Mouse (Mus musculus): ENCODE data around the gene Adam23. TPM values are rescaled to one million over a fixed set of nuclear protein-coding genes. Genes with fewer than 3 reads are reported as not detected.
"Not testable (repeated sequence)": the region's sequence is repeated elsewhere in the genome, so short reads cannot be mapped to it uniquely, and the experiment has no call there.

The Adam23 gene
- total RNA-seq, 1 experiment from 2014 or later = not detected

DNA sequence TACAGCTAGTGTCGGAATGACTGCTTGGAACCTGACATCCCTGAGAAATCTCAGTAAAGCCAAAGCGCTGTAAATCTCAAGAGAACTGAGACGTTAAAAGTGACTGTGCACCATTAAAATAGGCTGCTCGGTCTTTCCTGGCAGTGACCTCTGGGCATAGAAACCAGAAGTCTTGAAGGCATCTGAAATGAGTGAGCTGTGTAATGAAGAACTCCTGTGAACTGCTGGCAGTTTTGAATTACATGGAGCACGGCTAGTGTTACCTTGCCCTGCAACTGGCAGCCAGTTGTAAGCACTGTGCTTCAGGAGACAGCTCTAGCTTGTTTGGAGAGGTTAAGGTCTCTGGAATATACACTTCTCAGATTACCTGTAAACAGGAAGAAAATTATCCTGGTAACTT is 107.3 kb downstream of the Adam23 start:
- no peak for ATAC-seq (replicated peaks in 1 of 2; ENCODE audit: insufficient read depth in 1 of 2, low FRiP score in 2 of 2, low TSS enrichment in 1 of 2, low read depth in 1 of 2, poor library complexity in 2 of 2, severe bottlenecking in 2 of 2)

GRCm38 (mm10) chr1:63561772-63562520 is 116.3 kb downstream of the Adam23 start:
- ATAC-seq (replicated peaks in 1 of 2; ENCODE audit: insufficient read depth in 1 of 2, low FRiP score in 2 of 2, low TSS enrichment in 1 of 2, low read depth in 1 of 2, poor library complexity in 2 of 2, severe bottlenecking in 2 of 2) = no peak

DNA sequence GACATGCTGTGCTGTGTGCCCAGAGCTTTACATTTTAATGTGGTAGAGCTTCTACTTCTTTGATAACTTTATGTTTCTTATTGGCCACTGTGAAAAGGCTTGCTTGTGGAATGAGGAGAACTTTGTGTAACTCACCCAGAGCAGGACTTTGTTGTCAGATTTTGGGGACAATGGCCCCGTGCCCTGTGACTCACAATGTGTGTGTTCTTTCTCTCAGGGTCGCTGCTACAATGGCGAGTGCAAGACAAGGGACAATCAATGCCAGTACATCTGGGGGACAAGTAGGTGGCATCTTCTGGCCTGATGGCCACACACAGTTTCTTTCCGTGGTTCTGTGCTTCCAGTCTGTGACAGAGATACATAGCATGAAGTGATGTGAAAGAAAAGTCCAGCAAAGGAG is 118.2 kb downstream of the Adam23 start:
- ATAC-seq (replicated peaks in 1 of 2; ENCODE audit: insufficient read depth in 1 of 2, low FRiP score in 2 of 2, low TSS enrichment in 1 of 2, low read depth in 1 of 2, poor library complexity in 2 of 2, severe bottlenecking in 2 of 2) = no peak

GRCm38 (mm10) chr1:63566501-63566900 is 120.8 kb downstream of the Adam23 start:
- ATAC-seq (replicated peaks in 1 of 2; ENCODE audit: insufficient read depth in 1 of 2, low FRiP score in 2 of 2, low TSS enrichment in 1 of 2, low read depth in 1 of 2, poor library complexity in 2 of 2, severe bottlenecking in 2 of 2) = no peak

DNA sequence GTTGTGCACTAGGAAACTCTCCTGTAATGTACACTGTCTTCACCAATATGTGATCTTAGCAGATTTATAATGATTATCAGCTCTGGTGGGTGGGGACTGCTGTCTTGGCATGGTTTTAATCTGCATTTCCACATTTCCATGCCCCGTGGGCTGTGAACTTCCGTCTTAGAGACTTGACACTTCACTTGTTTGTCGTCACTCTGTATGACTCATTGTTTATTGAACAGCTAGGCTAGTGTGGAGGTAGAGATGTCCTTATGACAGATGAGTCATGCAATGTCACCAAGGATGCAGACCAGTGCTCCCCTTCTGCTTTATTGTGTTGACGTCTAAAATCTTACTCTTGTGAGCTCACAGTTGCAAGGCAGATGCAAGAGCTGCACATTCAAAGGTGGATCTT is 121.3 kb downstream of the Adam23 start:
- no peak for ATAC-seq (replicated peaks in 1 of 2; ENCODE audit: insufficient read depth in 1 of 2, low FRiP score in 2 of 2, low TSS enrichment in 1 of 2, low read depth in 1 of 2, poor library complexity in 2 of 2, severe bottlenecking in 2 of 2)

DNA sequence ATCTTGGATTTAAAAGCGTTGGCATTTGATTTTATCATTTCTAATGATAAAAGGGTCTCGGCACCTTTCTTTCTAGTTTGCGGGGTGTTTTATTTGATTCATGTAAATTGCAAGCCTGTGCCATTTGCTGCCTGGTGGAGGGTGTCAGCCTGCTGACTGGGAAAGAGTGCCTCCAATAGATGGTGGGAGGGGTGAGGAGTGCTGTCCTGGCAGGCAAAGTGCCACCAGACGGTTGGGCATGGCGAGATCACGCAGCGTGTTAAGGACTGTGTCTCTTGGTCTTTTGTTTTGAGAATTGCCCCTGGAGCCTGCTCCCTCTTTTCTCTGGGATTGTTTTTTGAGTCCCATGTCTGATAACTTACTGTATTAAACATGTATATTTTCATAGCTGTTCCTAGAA is 126.5 kb downstream of the Adam23 start:
- no peak for ATAC-seq (replicated peaks in 1 of 2; ENCODE audit: insufficient read depth in 1 of 2, low FRiP score in 2 of 2, low TSS enrichment in 1 of 2, low read depth in 1 of 2, poor library complexity in 2 of 2, severe bottlenecking in 2 of 2)

DNA sequence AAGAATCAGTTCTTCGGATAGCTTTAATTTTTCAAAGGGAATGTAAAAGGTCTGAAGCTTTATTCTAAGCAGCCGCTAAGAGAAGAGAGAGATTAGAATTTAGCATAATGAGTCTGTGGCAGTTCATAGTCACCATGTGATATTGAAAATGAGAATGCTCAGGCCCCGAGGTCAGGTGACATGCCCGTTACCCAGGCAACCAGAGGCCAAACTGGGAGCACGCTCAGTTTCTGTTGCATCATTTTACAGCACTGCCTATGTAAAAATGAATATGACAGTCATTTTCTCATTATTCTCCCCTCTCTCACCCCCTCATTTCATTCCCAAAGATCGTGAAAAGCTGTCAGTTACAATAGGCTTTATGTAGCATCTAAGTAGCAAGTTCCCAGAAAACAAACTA is 127.7 kb downstream of the Adam23 start:
- no peak for ATAC-seq (replicated peaks in 1 of 2; ENCODE audit: insufficient read depth in 1 of 2, low FRiP score in 2 of 2, low TSS enrichment in 1 of 2, low read depth in 1 of 2, poor library complexity in 2 of 2, severe bottlenecking in 2 of 2)

- ATAC-seq (replicated peaks in 1 of 2; ENCODE audit: insufficient read depth in 1 of 2, low FRiP score in 2 of 2, low TSS enrichment in 1 of 2, low read depth in 1 of 2, poor library complexity in 2 of 2, severe bottlenecking in 2 of 2) = no peak
Observed at GRCm38 (mm10) chr1:63573864-63574611, 128.3 kb downstream of the Adam23 start.

- ATAC-seq (replicated peaks in 1 of 2; ENCODE audit: insufficient read depth in 1 of 2, low FRiP score in 2 of 2, low TSS enrichment in 1 of 2, low read depth in 1 of 2, poor library complexity in 2 of 2, severe bottlenecking in 2 of 2) = no peak
Observed at GRCm38 (mm10) chr1:63576803-63577202, 131.1 kb downstream of the Adam23 start.

DNA sequence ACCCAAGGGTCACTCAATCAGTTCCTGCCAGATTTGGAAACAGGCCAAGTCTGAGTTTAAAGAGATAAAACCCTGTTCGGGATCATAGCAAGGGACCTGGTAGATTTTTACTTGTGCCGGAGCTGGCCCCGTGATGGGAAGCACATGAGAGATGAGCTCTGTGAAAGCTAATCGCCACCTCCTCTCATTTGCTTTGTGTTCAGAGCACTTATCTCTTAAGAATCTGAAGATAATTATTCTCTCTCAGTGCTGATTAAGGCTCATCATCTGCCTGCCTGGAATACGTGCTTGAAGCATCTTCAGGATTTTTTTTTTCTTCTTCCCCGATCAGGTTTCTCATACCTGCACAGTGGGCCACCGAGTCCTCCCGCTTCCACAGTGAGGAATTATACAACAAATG is 133.5 kb downstream of the Adam23 start:
- ATAC-seq (replicated peaks in 1 of 2; ENCODE audit: insufficient read depth in 1 of 2, low FRiP score in 2 of 2, low TSS enrichment in 1 of 2, low read depth in 1 of 2, poor library complexity in 2 of 2, severe bottlenecking in 2 of 2) = no peak

DNA sequence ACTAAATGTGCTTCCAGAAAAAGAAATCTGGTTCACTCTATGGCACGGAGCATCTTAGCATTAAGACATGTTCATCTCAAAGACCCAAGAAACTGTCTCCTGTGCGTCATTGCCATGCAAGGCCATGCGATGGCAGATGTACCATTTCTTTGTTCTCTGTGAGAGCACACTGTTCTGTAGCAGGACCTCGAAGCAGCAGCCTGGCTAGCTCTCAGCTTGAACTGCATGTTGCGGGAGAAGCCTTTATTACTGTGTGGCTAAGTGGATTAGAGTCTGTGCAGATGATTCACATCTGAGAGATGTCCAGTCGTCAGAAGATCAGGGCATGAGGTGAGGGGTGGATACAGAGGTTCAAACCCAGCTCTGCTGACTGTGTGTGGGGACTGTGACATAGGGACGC is 141.2 kb downstream of the Adam23 start:
- ATAC-seq (replicated peaks in 1 of 2; ENCODE audit: insufficient read depth in 1 of 2, low FRiP score in 2 of 2, low TSS enrichment in 1 of 2, low read depth in 1 of 2, poor library complexity in 2 of 2, severe bottlenecking in 2 of 2) = no peak

DNA sequence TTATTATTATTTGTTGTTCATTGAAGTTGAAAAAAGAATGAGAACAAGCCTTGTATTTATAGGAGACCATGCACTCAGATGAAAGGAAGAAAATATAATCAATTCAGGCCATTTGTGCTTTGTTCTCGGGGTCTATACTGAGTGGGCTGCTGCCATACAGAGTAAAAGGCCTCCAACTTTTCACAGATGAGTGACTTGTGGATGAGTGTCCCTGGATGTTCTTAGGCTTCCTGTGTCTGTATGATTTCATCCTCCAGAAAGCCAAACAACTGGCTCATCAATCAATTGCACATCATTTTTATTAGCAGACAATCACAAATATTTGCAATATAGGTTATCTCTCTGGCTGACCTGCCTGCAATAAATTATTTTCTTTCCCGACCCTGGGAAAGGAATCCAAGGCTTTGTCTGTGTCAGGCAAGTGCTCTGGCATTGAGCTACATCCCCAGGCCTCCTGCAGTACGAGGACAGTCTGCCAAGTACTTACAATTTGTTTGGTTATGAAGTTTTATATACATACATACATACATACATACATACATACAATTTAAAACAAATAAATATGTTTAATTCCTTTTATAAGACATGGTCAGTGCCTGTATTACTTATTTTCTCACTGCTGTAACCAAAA is 158.3 kb downstream of the Adam23 start:
- no peak for ATAC-seq (replicated peaks in 1 of 2; ENCODE audit: insufficient read depth in 1 of 2, low FRiP score in 2 of 2, low TSS enrichment in 1 of 2, low read depth in 1 of 2, poor library complexity in 2 of 2, severe bottlenecking in 2 of 2)

DNA sequence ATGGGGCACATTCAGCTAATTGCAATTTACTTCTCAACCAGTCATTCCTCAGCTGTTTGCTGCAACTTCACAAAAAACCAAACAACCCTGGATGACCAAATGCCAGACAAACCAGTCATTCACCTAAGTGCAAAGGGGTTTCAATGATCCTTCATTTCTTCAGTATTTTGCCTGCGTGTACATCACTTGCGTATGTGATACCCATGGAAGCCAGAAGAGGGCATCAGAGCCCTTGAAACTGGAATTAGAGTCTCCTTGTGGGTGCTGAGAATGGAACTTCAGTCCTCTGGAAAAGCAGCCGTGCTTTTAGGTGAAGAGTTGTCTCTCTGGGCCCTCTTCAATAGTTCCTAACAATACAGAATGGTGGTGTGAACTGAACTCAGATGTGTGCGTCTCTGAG is 163.9 kb downstream of the Adam23 start:
- ATAC-seq (replicated peaks in 1 of 2; ENCODE audit: insufficient read depth in 1 of 2, low FRiP score in 2 of 2, low TSS enrichment in 1 of 2, low read depth in 1 of 2, poor library complexity in 2 of 2, severe bottlenecking in 2 of 2) = no peak

DNA sequence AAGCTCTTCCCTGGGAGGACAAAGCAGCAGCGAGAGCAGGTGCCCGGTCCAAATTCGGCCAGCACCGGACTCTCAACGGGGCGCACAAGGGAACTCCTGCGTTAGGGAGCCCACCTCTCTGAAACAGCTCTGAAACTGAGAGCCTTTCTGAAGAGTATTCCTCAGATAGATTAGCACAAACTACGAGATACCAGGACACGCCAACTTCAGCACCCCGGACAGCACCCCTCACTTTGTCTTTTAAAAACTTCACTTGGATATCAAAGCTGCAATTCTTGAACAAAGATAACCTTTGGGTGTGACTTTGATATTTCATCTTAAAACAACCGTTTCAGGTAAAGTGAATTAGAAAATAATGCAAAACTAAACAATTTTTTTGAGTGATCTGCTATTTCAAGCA is 168.9 kb downstream of the Adam23 start:
- ATAC-seq (replicated peaks in 1 of 2; ENCODE audit: insufficient read depth in 1 of 2, low FRiP score in 2 of 2, low TSS enrichment in 1 of 2, low read depth in 1 of 2, poor library complexity in 2 of 2, severe bottlenecking in 2 of 2) = no peak

- ATAC-seq (replicated peaks in 1 of 2; ENCODE audit: insufficient read depth in 1 of 2, low FRiP score in 2 of 2, low TSS enrichment in 1 of 2, low read depth in 1 of 2, poor library complexity in 2 of 2, severe bottlenecking in 2 of 2) = no peak
Observed at GRCm38 (mm10) chr1:63615668-63616067, 170.0 kb downstream of the Adam23 start, which contains the start of gene Gm39653. Gene Gm39653 (plus strand): TSS chr1:63615968.

DNA sequence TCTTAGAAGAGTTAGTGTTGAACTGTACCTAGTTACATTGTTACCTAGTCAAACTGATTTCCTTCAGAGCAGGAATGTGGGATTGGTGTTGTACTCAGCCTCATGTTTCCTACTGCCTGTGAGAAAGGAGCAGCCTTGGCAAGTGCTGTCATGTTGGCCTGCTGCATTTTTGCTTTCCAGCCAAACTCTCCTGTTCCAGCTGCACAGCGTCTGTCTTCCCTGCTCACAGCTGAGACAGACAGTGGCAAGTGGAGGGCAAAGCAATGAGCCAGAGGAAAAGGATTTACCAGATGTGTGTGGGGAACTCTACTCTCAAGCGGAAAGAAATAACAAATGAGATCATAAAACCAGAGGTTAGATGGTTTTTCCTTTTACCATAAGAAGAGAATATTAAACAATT is 182.5 kb downstream of the Adam23 start:
- ATAC-seq (replicated peaks in 1 of 2; ENCODE audit: insufficient read depth in 1 of 2, low FRiP score in 2 of 2, low TSS enrichment in 1 of 2, low read depth in 1 of 2, poor library complexity in 2 of 2, severe bottlenecking in 2 of 2) = no peak

- ATAC-seq (replicated peaks in 1 of 2; ENCODE audit: insufficient read depth in 1 of 2, low FRiP score in 2 of 2, low TSS enrichment in 1 of 2, low read depth in 1 of 2, poor library complexity in 2 of 2, severe bottlenecking in 2 of 2) = not testable (repeated sequence)
Observed at GRCm38 (mm10) chr1:63630390-63630789, 184.7 kb downstream of the Adam23 start.

DNA sequence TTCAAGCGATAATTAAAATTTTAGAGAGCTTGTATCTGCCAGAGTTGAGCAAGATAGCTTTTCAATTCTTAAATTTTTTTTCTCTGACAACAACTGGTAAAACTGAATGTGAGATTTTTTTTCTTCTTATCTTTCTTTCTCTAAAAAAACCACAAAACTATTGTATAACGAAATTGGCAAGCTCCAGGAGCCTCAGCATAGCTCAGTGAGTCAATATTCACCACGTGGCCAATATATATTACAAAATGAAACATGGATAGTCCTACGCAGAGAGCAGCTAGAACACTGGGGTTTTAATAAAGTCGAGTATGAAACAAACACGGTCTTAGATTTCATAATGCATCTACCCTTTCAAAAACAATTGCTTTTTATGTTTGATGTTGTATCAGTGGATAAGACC is 194.2 kb downstream of the Adam23 start:
- no peak for ATAC-seq (replicated peaks in 1 of 2; ENCODE audit: insufficient read depth in 1 of 2, low FRiP score in 2 of 2, low TSS enrichment in 1 of 2, low read depth in 1 of 2, poor library complexity in 2 of 2, severe bottlenecking in 2 of 2)
